Mouse (Mus musculus): ENCODE results near the gene Cope. TPM values are rescaled to one million over a fixed set of nuclear protein-coding genes. Genes with fewer than 3 reads are reported as not detected.
A peak's percentile ranks its signal among the peaks of the same experiment; 100 is the strongest.

Cope gene
- polyA plus RNA-seq, 2 experiments from 2014 or later = 321 to 359 TPM

DNA sequence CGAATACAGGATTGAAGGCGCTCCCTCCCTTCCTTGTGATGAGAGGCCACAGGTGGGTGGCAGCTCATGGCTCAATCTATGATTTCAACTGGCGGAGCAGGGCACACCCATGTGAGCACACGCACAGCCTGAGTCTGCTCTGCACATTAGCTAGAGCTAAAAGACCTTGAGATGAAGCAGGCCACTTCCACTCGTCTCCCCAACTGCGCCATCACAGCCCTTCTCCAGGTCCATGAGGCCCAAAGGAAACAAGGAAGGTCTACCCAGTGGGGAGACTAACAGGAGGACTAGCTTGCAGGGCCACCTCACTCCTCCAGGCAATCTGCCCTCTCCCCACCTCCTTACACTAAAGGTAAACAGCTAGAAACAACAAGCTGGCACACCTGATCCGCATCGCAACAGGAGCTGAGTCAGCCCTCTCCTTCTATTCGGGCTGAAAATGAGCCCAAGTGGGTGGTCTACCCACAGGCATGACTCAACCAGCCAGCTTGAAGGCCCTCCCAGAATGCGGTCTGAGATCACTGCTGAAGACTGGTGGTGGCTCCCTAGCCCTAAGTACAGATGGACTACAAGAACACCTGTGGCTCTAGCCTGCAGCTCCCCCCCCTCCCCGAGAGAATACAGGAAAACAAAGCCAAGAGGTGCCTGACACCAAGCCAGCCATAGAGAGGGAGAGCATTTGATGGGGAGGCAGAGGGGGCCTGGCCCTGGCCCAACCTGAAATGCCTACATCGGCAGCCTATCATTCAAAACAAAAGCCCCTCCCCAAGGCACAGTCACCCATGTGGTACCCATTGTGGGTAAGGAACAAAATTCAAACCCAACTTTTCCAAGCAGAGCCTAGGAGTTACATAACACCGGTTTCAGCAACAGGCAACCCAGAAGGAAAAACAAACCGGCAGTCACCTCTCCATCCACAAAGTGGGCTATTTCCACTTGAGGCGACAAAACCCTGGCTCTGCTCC, 49.0 kb downstream of the Cope start:
- ATAC-seq = no peak

DNA sequence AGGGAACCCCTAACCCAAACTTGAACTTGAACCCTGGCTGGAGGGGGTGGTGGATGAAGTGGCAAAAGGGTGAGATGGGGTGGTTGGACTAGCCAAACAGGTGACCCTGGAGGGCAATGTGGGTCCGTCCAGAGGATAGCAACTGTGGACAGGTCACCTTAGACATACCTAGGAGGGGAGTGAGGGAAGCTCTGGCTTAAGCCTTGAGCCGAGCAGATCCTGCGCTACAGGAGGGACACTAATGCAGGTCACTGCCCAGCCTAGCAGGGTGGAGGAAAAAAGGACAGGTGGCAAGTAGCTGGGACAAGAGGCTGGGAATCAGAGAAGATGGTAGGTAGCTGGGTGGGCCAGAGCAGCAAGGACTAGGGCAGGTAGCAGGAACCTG, 49.7 kb downstream of the Cope start:
- no peak for ATAC-seq

DNA sequence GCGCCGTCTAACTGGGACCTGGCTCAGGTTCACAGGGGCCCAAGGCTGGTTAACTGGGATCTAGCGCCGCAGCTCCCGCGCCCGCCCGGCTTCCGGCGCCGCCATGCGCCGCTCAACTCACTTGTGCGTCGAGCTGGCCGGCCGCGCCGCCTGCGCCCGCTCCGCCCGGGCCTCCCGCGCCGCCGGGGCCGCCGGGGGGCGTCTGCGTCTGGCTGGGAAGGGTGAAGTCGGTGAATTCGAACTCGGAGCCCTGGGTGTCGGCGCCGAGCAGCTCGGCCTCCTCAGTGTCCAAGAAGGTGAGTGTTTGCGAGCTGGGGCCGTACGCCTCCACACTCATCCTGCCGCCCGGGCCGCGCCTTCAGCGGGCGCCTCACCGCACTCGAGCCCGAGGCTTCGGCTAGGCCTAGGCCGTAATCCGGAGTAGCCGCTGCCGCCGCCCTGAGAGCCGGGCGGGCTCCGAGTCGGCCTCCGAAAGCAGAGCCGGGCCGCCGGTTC, 50.4 kb downstream of the Cope start:
- peak; percentile 49 for ATAC-seq

DNA sequence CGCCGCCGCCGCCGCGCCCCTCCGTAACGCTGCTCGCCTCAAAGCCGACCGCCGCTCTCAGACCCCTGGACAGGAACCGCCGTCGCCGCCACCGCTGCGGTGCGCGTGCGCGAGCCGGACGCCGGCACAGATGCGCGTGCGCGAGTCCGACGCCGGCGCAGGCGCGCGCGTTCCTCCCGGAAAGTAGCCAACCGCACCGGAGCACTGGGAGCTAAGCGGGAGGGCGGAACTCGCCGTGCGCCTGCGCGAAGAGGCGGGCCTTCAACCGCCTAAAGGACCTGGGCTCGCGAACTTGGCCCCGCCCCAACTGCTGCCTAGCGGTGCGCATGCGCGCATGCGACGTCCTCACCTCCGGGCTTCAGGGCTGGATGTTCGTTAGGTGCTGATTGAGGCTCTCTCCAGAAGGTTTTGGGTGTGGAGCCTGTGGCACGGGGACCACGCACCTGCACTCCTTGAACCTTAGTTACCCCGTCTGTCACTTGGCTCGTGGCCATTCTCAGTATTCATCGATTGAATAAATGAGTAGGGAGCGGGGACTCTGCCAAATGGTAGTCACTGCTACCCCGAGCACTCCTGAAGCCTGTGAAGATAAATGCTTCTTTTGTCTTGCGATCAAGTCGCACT, 51.0 kb downstream of the Cope start, which contains the start of gene Upf1:
Upf1 (minus strand) TSS at position 85 of the 624 bp plus-strand sequence.
- peak; percentile 85 for ATAC-seq

DNA sequence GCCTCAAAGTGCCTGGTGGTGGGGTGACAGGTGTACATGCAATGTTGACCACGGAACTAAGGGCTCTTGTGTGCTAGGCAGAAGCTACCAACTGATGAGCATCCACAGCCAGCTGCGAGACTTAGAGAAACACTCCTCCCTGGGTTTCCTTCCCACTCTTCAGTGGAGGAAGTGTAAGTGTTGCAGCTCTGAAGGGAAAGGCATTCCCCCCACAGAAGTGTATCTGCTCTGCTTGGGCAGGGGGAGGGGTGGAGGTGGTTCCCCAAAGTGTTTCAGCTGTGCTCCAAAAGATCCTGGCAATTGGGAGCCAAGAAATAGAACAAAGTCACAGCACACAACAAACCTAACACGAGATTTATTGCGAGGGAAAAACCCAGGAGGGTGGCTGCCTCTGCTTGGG, 51.7 kb downstream of the Cope start:
- no peak for ATAC-seq

DNA sequence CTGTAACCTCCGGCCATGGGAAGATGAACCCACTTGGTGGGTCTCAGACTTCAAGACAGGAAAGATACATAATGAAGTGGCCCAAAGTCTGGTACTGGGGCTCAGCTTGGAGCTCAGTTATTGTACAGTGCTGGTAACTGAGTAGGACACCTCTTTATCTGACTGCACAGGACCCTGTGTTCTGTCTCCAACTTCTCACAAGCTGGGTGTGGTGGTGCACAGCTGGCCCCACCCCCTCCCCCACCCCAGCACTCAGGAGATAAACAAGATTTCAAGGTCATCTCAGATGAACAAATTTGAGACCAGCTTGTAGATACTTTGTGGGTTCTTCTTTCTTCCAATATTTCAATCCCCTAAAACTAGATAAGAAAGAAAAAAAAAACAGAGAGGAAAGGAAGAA, 53.8 kb downstream of the Cope start:
- ATAC-seq = no peak

DNA sequence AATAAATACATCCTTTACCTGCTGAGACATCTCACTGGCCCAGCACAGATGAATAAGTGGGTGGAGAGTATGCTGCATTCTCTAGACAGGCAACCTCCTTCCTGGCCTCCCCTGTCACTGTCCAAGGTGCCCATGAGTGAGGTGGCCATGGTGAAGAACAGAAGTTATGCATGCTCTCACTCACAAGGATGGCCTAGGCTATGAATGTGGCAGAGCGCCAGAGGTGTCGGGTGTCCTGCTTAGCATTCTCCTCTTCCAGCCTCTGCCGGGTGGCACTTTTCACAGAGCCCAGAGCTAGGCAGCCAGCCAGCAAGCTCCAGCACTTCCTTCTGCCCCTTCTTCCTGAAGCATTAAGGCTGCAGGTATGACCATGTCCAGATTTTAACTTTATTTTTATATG, 57.1 kb downstream of the Cope start:
- ATAC-seq = no peak

DNA sequence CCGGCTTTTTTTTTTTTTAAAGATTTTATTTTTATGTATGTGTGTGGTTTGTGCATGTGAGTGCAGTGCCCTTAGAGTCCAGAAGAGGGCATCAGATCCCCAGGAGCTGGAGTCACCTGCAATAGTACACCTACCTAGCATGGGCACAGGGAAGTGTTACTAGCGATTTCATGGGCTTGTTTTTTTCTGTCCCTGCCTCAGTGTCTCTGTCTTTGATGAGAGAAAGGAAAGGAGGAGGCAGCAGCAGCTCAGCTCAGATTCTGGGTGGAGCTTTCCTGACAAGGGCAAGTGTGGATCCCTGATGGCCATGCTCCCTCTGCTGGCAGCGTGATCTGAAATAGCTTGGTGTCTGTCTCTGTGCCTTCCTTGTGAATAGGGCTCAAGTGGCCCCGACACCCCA, 58.5 kb downstream of the Cope start:
- no peak for ATAC-seq

DNA sequence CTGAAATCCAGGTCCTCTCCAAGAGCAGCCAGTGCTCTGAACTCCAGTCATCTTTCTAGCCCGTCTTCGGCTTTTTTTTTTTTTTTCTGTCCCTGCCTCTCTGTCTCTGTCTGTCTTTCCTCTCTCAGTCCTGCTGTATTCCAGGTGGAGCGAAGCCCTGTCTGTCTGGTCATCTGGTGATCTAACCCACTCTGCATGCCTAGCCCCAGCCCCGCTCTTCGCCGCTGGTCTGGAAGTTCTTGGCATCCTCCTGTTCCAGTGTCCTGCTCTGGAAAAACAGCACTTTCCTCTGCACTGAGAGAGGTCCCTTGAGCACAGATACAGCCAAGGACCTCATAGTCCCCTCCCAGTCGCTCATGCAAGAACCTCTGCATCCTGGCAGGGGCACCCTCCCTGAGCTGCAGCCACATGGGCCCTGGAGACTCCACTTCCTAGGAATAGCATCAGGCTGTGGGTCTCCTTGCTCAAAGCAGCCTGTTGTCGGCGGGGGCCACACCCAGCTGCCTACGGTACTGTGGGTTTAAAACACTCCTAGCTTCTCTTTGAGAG, 59.2 kb downstream of the Cope start:
- ATAC-seq = no peak

Other genes starting within 250 kb of the Cope start
- gene Tm6sf2, start 229.6 kb upstream of the Cope start, polyA plus RNA-seq (2017; shearing (Covaris generic)) = 1 to 10 TPM in 1 of 2 experiments, under 1 TPM in 1; 0.60 to 1.1 TPM
- not detected for gene Hapln4, start 219.1 kb upstream of the Cope start, polyA plus RNA-seq (2017; shearing (Covaris generic))
- not detected for gene Ncan, start 181.6 kb upstream of the Cope start, polyA plus RNA-seq (2017; shearing (Covaris generic))
- 10 to 100 TPM; 43.0 to 59.3 TPM for gene Nr2c2ap, start 171.2 kb upstream of the Cope start, polyA plus RNA-seq (2017; shearing (Covaris generic))
- gene Rfxank, start 163.4 kb upstream of the Cope start, polyA plus RNA-seq (2017; shearing (Covaris generic)) = 10 to 100 TPM; 67.2 to 81.8 TPM
- 10 to 100 TPM; 76.8 to 91.1 TPM for gene Borcs8, start 163.0 kb upstream of the Cope start, polyA plus RNA-seq (2017; shearing (Covaris generic))
- gene Mef2b, start 162.8 kb upstream of the Cope start, polyA plus RNA-seq (2017; shearing (Covaris generic)) = 1 to 10 TPM in 1 of 2 experiments, not detected in 1; 1.5 TPM
- gene Tmem161a, start 130.2 kb upstream of the Cope start, polyA plus RNA-seq (2017; shearing (Covaris generic)) = 10 to 100 TPM; 25.3 to 54.7 TPM
- 1 to 10 TPM; 6.2 to 9.7 TPM for gene Slc25a42, start 90.2 kb upstream of the Cope start, polyA plus RNA-seq (2017; shearing (Covaris generic))
- 10 to 100 TPM; 19.9 to 35.1 TPM for gene Sugp2, start 68.3 kb upstream of the Cope start, polyA plus RNA-seq (2017; shearing (Covaris generic))
- gene Armc6, start 68.1 kb upstream of the Cope start, polyA plus RNA-seq (2017; shearing (Covaris generic)) = 10 to 100 TPM in 1 of 2 experiments, 1 to 10 TPM in 1; 8.9 to 13.9 TPM
- gene Homer3, start 19.7 kb upstream of the Cope start, polyA plus RNA-seq (2017; shearing (Covaris generic)) = 1 to 10 TPM in 1 of 2 experiments, under 1 TPM in 1; 0.62 to 1.6 TPM
- gene Ddx49, start within 50 bp of the Cope start, polyA plus RNA-seq (2017; shearing (Covaris generic)) = 10 to 100 TPM; 57.8 to 74.2 TPM
- gene Cers1, start 13.3 kb downstream of the Cope start, polyA plus RNA-seq (2017; shearing (Covaris generic)) = not detected
- gene Gdf1, start 27.3 kb downstream of the Cope start, polyA plus RNA-seq (2017; shearing (Covaris generic)) = under 1 TPM in 1 of 2 experiments, not detected in 1; 0.71 TPM
- gene Upf1, start 50.8 kb downstream of the Cope start, polyA plus RNA-seq (2017; shearing (Covaris generic)) = 10 to 100 TPM; 11.4 to 14.5 TPM
- under 1 TPM in 1 of 2 experiments, not detected in 1; 0.28 TPM for gene Comp, start 71.0 kb downstream of the Cope start, polyA plus RNA-seq (2017; shearing (Covaris generic))
- 1 to 10 TPM; 7.6 to 9.3 TPM for gene Crtc1, start 137.1 kb downstream of the Cope start, polyA plus RNA-seq (2017; shearing (Covaris generic))
- gene Klhl26, start 174.4 kb downstream of the Cope start, polyA plus RNA-seq (2017; shearing (Covaris generic)) = 10 to 100 TPM in 1 of 2 experiments, 1 to 10 TPM in 1; 7.2 to 20.1 TPM
- gene Tmem59l, start 184.8 kb downstream of the Cope start, polyA plus RNA-seq (2017; shearing (Covaris generic)) = not detected
- not detected for gene Crlf1, start 190.6 kb downstream of the Cope start, polyA plus RNA-seq (2017; shearing (Covaris generic))
- 10 to 100 TPM; 82.2 to 83.2 TPM for gene Rex1bd, start 204.2 kb downstream of the Cope start, polyA plus RNA-seq (2017; shearing (Covaris generic))
- gene Uba52, start 208.3 kb downstream of the Cope start, polyA plus RNA-seq (2017; shearing (Covaris generic)) = 1,000 to 10,000 TPM; 3,148 to 3,732 TPM
- 100 to 1,000 TPM; 117 to 159 TPM for gene Fkbp8, start 225.2 kb downstream of the Cope start, polyA plus RNA-seq (2017; shearing (Covaris generic))
- 100 to 1,000 TPM; 146 to 173 TPM for gene Kxd1, start 225.4 kb downstream of the Cope start, polyA plus RNA-seq (2017; shearing (Covaris generic))
- 10 to 100 TPM; 41.4 to 50.4 TPM for gene Ell, start 236.9 kb downstream of the Cope start, polyA plus RNA-seq (2017; shearing (Covaris generic))